Mouse (Mus musculus) midbrain, embryonic 11.5 days (tissue): ENCODE measurements at regions not wholly inside any gene's neighbourhood (a gene's known extent, or its start where the extent isn't known, plus 50 kb on each side); places are given as distances from the start of the nearest gene placed in this dataset.
"Not testable (repeated sequence)": the region's sequence is repeated elsewhere in the genome, so short reads cannot be mapped to it uniquely, and the experiment has no call there.

ENCODE experiments used
- ATAC-seq: fragments of 200-750 bp; cut with Nextera tagmentation; 2 replicates; pipeline ENCODE4 v1.8.0; 2017; ENCODE audit warnings: moderate TSS enrichment, moderate library complexity; ENCODE audit not compliant: low FRiP score
- DNase-seq: peaks from one replicate; pipeline ENCODE4 v3.0.0; 2015; ENCODE audit warnings: low spot score; ENCODE audit errors: missing footprints
- H3K27ac ChIP-seq: fragments of 300-500 bp; sonication (generic); 2 replicates; pipeline ENCODE4 v1.5.1; 2014; ENCODE audit warnings: low read depth, low read length
- H3K27me3 ChIP-seq: fragments of 300-500 bp; sonication (generic); 2 replicates; pipeline ENCODE4 v1.6.1; 2014; ENCODE audit warnings: mild to moderate bottlenecking, low read length, moderate library complexity, mixed read lengths; ENCODE audit not compliant: control insufficient read depth, insufficient read depth
- H3K36me3 ChIP-seq: fragments of 300-500 bp; sonication (generic); 2 replicates; pipeline ENCODE4 v1.6.1; 2014; ENCODE audit warnings: mild to moderate bottlenecking, low read length, moderate library complexity, mixed read lengths; ENCODE audit not compliant: control insufficient read depth, insufficient read depth
- H3K4me1 ChIP-seq: fragments of 300-500 bp; sonication (generic); 2 replicates; pipeline ENCODE4 v1.6.1; 2014; ENCODE audit warnings: low read length; ENCODE audit not compliant: control insufficient read depth, insufficient read depth
- H3K4me2 ChIP-seq: fragments of 300-500 bp; sonication (generic); 2 replicates; pipeline ENCODE4 v1.6.1; 2014; ENCODE audit warnings: mild to moderate bottlenecking, moderate library complexity
- H3K4me3 ChIP-seq: fragments of 300-500 bp; sonication (generic); 2 replicates; pipeline ENCODE4 v1.5.1; 2014; ENCODE audit warnings: low read depth, low read length
- H3K9ac ChIP-seq: fragments of 300-500 bp; sonication (generic); 2 replicates; pipeline ENCODE4 v1.6.1; 2014; ENCODE audit warnings: low read length
- H3K9me3 ChIP-seq: fragments of 300-500 bp; sonication (generic); 2 replicates; pipeline ENCODE4 v1.6.1; 2016; ENCODE audit warnings: low read length; ENCODE audit not compliant: control insufficient read depth
- WGBS: fragments of 180-500 bp; shearing (Covaris S2); extraction: QIAGEN DNeasy Blood & Tissue Kit; methylation state at CpG from one replicate; pipeline ENCODE4 v1.1.7; 2014; 5-methylcytosine and 5-hydroxymethylcytosine counted together

DNA sequence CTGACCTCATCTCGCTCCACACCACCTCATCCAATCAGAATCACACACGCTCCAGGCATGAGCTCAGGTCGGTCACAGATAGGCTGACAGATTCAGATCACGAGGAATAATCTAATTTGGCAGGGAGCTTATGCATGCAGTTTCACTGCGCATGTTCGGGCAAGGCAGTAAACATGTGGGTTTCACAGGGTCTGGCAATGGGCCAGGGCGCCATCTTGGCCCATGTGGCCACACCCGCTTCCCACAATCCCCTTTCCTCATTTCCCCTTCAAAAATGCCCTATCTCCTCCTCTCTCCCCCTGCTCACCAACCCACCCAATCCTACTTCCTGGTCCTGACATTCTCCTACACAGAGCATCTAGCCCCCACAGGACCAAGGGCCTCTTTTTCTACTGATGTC is 127.2 kb upstream of the Tdrd3 start:
- not testable (repeated sequence) for H3K9ac ChIP-seq, H3K4me3 ChIP-seq, H3K27ac ChIP-seq, H3K27me3 ChIP-seq, DNase-seq, ATAC-seq, H3K9me3 ChIP-seq, H3K4me2 ChIP-seq, H3K4me1 ChIP-seq, H3K36me3 ChIP-seq
- 90% methylated on average over 8 of the region's 8 CpGs for WGBS

DNA sequence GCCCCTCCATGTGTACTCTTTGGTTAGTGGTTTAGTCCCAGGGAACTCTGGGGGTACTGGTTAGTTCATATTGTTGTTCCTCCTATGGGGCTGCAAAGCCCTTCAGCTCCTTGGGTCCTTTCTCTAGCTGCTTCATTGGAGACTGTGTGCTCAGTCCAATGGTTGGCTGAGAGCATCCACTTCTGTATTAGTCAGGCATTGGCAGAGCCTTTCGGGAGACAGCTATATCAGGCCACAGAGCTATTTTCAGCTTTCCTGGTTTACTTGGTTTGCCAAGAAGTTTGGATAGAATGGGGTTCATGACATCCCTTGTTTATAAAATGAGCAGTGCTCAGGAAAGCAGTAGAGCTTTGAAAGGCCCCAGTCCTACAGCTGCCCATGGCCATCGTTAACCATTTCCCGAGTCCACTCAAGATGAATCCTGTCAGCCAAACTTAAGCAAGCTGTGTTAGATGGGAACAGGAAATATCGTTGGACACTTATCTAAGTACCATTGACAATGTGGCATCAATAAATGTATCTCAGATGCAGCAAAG is 126.7 kb upstream of the Tdrd3 start:
- Histone ChIP-seq H3K27me3 (no peaks in the 10 kb centered on the region), H3K4me2 (no peak overlapping the region), H3K27ac (no peak overlapping the region), H3K4me1 (no peaks in the 10 kb centered on the region), H3K9me3 (no peaks in the 10 kb centered on the region), H3K4me3 (no peak overlapping the region), H3K36me3 (no peaks in the 10 kb centered on the region), H3K9ac (no peak overlapping the region)
- ATAC-seq (no peak), DNase-seq (no peak)
- WGBS = 91% methylated on average over 4 of the region's 4 CpGs

DNA sequence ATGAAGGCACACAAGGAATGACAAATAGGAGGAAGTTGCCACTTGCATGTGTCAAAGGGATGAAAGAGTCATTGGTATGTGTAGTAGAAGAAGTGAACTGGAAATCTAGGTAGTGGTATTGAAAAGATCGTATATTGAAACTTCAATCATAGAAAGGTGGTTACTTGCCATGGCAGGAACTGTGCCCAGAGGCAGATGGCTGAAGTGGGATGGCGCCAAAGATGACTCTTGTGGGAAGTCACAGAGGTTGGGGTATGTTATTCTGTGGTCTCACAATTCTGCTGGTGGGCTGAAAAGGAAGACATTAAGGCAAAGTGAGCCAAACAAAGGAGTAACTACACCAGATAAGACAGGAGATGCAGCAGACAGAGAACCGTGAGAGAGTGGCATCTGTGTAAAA is 121.2 kb upstream of the Tdrd3 start:
- no peaks in the 10 kb centered on the region for H3K4me1 ChIP-seq
- 84% methylated on average over 3 of the region's 3 CpGs for WGBS
- no peak overlapping the region for H3K27ac ChIP-seq
- no peak for ATAC-seq
- H3K4me2 ChIP-seq = no peak overlapping the region
- H3K36me3 ChIP-seq = no peaks in the 10 kb centered on the region
- H3K9ac ChIP-seq = no peak overlapping the region
- H3K4me3 ChIP-seq = no peak overlapping the region
- H3K27me3 ChIP-seq = no peaks in the 10 kb centered on the region
- DNase-seq = no peak
- H3K9me3 ChIP-seq = no peaks in the 10 kb centered on the region

DNA sequence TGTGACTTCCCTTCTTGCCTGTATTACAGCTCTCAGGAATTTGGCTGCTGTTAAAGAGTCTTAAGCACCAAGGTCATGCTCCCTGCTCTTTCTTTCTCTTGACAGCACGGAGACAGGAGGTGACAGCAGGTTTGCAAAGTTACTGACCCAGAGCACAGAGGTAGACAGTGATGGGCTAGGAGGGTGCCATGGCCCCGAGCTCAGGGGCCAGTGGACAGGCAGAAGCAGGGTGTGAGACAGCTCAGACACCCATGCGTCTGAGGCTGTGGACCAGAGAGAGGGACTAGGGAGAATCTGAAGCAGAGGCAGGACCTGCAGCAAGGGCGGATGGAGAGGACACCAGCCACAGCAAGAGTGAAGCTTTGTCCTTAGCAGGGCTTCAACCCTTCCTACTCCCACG is 119.3 kb upstream of the Tdrd3 start:
- DNase-seq (no peak), ATAC-seq (no peak)
- H3K9me3 ChIP-seq = no peaks in the 10 kb centered on the region
- H3K4me3 ChIP-seq = no peak overlapping the region
- no peak overlapping the region for H3K9ac ChIP-seq
- H3K4me2 ChIP-seq = no peak overlapping the region
- no peaks in the 10 kb centered on the region for H3K36me3 ChIP-seq
- no peaks in the 10 kb centered on the region for H3K27me3 ChIP-seq
- 24% methylated on average over 5 of the region's 5 CpGs for WGBS
- no peaks in the 10 kb centered on the region for H3K4me1 ChIP-seq
- no peak overlapping the region for H3K27ac ChIP-seq

DNA sequence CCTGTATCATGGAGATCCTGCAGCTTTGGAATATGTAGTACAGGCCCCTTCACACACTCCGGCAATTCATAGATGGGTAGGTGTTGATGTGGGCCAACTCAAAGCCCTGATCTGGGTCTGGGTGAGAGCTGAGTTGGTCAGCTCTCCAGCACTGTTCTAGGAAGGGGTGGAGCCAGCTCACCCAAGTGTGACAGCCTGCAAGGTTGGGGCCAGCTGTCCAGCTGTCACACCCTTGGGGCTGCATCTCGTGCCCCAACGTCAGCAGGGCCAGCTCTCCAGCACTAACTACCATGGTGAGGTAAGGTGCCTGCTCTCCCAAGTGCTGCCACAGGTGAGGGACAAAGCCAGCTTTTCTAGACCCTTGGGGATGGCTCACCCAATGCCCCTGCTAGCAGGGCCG is 115.6 kb upstream of the Tdrd3 start:
- H3K4me1 ChIP-seq = no peaks in the 10 kb centered on the region

DNA sequence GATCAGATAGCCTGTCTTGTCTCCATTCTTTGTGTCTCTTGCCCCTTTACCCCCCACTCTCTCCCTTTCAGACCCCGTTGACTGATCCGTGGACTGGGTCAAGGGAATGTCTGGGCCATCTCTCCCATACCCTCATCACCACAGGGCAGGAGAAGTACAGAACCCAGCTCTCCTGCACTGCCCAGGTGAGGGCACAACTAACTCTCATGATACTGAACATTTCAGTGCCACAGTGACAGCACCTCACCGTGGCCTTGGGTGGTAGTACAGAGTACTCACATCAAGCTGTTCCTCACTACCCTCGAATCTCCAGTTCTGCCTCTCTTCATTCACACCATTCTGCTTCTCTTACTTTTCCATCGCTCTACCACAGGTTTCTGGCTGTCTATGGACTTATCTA is 114.9 kb upstream of the Tdrd3 start:
- 85% methylated on average over 5 of the region's 5 CpGs for WGBS
- Histone ChIP-seq H3K9me3 (no peaks in the 10 kb centered on the region), H3K9ac (no peak overlapping the region), H3K4me2 (no peak overlapping the region), H3K4me3 (no peak overlapping the region), H3K36me3 (no peaks in the 10 kb centered on the region), H3K4me1 (no peaks in the 10 kb centered on the region), H3K27me3 (no peaks in the 10 kb centered on the region), H3K27ac (no peak overlapping the region)
- no peak for ATAC-seq
- DNase-seq = peak; percentile 72

More for the DNA sequence above, 115.6 kb upstream of the Tdrd3 start:
- H3K4me2 ChIP-seq = no peak overlapping the region
- no peaks in the 10 kb centered on the region for H3K27me3 ChIP-seq
- ATAC-seq (no peak; the same call in 1 of the 2 replicates), DNase-seq (peak; percentile 51)
- 76% methylated on average over 4 of the region's 4 CpGs for WGBS
- H3K4me3 ChIP-seq = no peak overlapping the region
- no peaks in the 10 kb centered on the region for H3K9me3 ChIP-seq
- no peaks in the 10 kb centered on the region for H3K36me3 ChIP-seq
- no peak overlapping the region for H3K27ac ChIP-seq
- no peak overlapping the region for H3K9ac ChIP-seq

DNA sequence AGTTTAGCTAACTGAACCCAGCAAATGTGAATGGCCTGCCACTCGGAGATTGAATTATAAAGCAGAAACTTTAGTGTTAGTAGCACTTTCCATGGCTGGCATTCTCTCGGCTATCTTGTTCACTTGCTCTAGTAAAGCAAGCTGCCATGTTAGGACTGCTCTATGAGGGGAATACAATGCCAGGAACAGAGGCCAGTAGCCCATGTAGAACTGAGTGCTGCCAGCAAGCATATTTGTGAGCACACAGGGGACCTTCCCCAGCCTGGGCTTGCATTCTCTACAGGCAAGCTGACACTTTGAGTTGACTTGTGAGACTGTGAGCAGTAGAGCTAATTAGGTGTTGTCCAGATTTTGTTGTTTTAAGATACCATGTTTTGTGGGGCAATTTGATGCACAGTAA is 111.0 kb upstream of the Tdrd3 start:
- H3K4me1 ChIP-seq = no peaks in the 10 kb centered on the region
- H3K27me3 ChIP-seq = no peaks in the 10 kb centered on the region
- 92% methylated on average over 2 of the region's 2 CpGs for WGBS
- no peaks in the 10 kb centered on the region for H3K36me3 ChIP-seq
- no peak overlapping the region for H3K27ac ChIP-seq
- ATAC-seq (no peak), DNase-seq (no peak)
- no peak overlapping the region for H3K4me3 ChIP-seq
- no peak overlapping the region for H3K9ac ChIP-seq
- no peaks in the 10 kb centered on the region for H3K9me3 ChIP-seq
- no peak overlapping the region for H3K4me2 ChIP-seq

DNA sequence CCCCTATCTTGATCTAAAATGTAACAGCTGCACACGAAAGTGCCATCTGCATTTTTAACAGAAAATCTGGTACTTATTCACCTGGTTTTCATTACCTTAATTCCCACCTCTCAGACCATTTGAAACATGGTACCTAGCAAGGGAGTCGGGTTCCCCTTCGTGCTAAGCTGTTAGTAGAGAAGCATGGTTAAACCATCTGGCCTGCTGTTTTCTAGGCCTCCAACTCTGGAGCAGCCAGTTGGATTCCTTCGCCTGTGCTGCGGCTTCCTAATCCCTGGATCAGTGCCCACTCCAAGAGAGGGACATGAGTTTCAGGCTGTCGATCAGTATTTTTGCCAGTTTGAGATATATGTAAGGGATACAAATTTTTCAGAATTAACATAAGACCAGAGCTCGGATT is 110.4 kb upstream of the Tdrd3 start:
- Histone ChIP-seq H3K27ac (no peak overlapping the region), H3K9ac (no peak overlapping the region), H3K4me3 (no peak overlapping the region), H3K4me2 (no peak overlapping the region), H3K27me3 (no peaks in the 10 kb centered on the region), H3K36me3 (no peaks in the 10 kb centered on the region), H3K4me1 (no peaks in the 10 kb centered on the region), H3K9me3 (no peaks in the 10 kb centered on the region)
- ATAC-seq (no peak), DNase-seq (no peak)
- 73% methylated on average over 7 of the region's 7 CpGs for WGBS

DNA sequence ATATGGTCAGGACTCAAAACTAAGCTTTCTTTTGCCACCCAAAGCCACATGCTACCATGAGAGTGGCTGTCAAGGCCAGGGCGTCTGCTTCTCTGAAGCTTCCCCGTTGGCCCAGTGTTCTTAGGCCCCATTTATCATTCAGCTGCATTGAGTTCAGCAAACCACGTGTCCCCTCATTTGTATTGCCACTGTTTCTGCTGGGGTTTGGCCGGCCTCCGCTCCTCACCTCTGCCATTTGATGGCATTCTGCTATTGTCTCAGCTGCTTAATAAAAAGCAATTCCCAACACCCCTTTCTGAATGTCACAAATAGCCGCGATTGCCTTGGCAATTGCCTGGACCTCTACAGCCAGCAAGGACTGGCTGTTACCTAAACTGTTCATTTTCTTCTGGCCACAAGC is 108.4 kb upstream of the Tdrd3 start:
- ATAC-seq (no peak), DNase-seq (no peak)
- H3K9ac ChIP-seq = no peak overlapping the region
- no peaks in the 10 kb centered on the region for H3K36me3 ChIP-seq
- no peak overlapping the region for H3K4me2 ChIP-seq
- no peaks in the 10 kb centered on the region for H3K4me1 ChIP-seq
- no peaks in the 10 kb centered on the region for H3K27me3 ChIP-seq
- H3K27ac ChIP-seq = no peak overlapping the region
- no peak overlapping the region for H3K4me3 ChIP-seq
- no peaks in the 10 kb centered on the region for H3K9me3 ChIP-seq
- 59% methylated on average over 7 of the region's 7 CpGs for WGBS

DNA sequence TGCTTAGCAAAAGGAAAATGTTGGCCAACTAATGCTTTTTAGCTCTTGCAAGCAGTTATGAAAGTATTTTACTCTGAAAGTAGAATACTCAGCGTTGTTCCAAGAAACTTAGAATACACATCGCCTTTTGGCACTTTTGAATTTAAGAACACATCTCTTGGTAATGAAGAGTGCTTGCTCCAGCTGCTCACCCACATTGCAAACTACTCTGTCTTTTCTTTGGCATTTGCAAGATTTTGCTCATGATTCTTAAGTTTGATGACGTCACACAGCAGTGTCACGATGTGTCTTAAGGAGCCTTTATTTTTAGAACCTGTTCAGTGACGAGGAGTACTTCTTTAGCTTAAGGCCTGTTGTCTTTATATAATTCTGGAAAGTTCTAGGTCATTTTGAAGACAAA is 104.1 kb upstream of the Tdrd3 start:
- no peaks in the 10 kb centered on the region for H3K36me3 ChIP-seq
- no peak overlapping the region for H3K9ac ChIP-seq
- H3K27ac ChIP-seq = no peak overlapping the region
- DNase-seq (no peak), ATAC-seq (no peak)
- no peak overlapping the region for H3K4me3 ChIP-seq
- no peaks in the 10 kb centered on the region for H3K9me3 ChIP-seq
- no peaks in the 10 kb centered on the region for H3K4me1 ChIP-seq
- H3K4me2 ChIP-seq = no peak overlapping the region
- no peaks in the 10 kb centered on the region for H3K27me3 ChIP-seq
- 95% methylated on average over 5 of the region's 5 CpGs for WGBS
